Mouse (Mus musculus) erythroblast, adult 5-6 weeks (primary cell): ENCODE results near the gene Nfkbia. TPM values are rescaled to one million over a fixed set of nuclear protein-coding genes. Genes with fewer than 3 reads are reported as not detected.
A peak's percentile ranks its signal among the peaks of the same experiment; 100 is the strongest.

Experiments
- ATAC-seq: replicated peaks from 2 replicates; pipeline ENCODE4 v1.8.0; 2016; ENCODE audit warnings: moderate number of reproducible peaks, mild to moderate bottlenecking, moderate TSS enrichment, inconsistent platforms; ENCODE audit not compliant: poor library complexity, low FRiP score, severe bottlenecking
- total RNA-seq, 2 experiments: library from RNA; stranded (forward) in 1 of 2; stranded (reverse) in 1 of 2; fragments of 150-400 nt in 1 of 2; fragments of 200-764, 138-1000 nt in 1 of 2; gene quantifications; 2 replicates each; pipeline versions ENCODE4 v1.2.3 to v1.2.4; 2015 to 2017; ENCODE audit warnings: low replicate concordance in 2 of 2

Nfkbia gene
- total RNA-seq, 2 experiments from 2014 or later = 14.8 to 20.5 TPM

DNA sequence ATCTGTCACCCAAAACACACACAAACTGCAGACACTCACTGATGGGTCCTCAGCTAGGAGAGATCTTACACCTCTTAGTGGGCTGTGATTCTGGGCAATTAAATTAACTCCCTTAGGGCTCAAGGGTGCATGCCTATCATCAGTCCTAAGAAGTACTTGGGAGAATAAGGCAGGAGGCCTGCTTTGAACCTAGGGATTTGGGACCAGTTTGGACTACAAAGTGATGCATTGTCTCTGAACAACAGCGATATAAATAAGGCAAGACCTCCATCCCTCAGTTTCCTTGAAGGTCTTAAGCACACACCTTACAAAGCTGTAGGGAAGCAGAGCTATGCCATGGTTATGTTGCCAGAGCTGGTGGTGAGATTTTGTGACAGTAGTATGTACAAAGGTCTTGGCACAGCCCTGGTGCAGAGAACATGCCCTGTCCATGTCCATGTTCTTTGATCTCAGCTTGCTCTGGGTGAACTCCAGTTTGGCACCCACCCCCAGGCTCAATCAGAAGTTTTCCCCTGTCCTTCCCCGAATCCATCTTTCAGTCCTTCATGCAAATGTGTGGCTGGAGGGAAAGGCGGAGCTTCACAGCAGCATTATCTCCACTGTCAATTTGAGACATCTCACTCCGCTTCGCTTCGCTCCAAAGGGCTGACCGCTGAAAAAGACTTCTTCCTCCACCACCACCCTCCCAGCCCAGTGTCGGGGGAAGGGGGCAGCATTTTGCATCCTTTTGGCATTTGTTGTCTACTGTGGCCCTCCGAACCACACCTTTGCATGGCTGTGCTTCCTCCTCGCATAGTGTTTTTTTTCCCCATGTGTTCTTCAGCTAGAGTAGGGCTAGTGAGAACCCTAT is 24.9 kb downstream of the Nfkbia start:
- no peak for ATAC-seq

GRCm38 (mm10) chr12:55466816-55467215 is 25.6 kb downstream of the Nfkbia start:
- ATAC-seq = no peak

DNA sequence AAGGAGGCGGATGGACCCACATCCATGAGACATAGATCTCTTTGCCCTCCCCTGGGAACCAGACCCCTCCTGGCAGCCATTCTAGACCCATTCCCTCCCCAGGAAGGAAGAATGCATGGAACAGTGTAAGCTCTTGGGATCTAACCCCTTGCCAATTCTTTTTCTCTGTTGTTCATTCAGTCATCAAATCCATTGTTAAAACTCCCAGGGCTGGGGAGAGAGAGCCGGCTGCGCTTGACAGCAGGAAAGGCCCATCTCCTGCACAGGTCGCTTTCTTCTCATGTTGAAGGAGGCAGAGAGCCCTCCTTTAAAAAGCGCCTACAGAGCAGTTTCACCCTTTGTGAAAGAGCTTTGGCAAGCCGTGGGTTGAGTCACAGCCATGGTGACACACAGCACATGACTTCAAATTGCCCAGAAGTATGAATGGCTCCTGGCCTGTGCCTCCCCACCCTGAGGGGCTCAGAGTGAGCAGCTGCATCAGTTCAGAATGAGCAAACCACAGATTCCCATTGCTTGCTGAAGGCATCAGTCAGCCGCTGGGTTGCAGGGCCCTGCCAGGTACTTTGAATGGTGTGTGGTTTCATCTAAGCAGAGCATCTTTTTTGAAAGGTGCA is 26.3 kb downstream of the Nfkbia start:
- ATAC-seq = no peak

GRCm38 (mm10) chr12:55465401-55465983 is 27.0 kb downstream of the Nfkbia start:
- ATAC-seq = 0 out of 2 replicates have a peak, but pooled peaks have one; percentile 43

DNA sequence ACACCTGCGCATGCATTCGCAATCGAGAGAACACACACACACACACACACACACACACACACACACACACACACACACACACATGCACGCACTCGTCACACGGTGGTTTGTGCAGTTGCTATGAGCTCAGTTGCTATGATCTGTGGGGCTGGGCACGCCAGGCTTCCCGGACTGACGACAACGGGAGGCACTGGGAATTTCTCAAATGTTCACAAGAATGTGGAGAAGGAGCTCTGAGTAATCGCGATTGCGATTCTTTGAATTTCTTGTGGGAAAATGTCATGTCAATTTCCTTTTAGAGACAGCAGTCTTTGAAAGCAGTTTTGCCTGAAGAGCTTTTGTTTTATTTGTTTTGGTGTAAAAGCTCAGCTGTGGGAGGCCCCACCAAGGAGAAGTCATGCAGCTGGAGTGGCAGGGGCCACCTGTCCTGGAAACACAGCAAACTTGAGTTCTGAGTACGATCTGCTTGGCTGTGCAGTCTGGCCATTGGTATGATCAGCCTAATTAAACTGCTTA is 27.5 kb downstream of the Nfkbia start:
- no peak for ATAC-seq

- no peak for ATAC-seq
Observed at GRCm38 (mm10) chr12:55463992-55464845, 28.2 kb downstream of the Nfkbia start.

DNA sequence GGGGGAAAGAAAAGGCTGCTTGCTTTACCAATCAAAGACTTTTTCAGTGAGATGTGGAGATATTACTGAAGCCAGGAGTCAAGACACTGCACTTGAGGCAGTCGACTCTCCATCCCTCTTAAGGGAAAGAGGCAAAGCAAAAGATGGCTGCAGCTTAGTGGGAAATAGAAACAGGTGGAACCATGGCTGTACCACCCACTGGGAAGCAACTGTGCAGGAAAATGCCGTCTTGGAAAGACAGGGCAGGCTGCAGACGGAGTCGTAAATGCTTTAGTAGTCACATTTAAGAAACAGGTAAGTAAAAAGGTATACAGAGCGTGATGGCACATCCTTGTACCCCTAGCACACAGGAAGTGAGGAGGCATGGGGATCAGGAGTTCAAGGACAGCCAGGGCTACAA is 29.4 kb downstream of the Nfkbia start:
- no peak for ATAC-seq

GRCm38 (mm10) chr12:55462456-55462855 is 30.0 kb downstream of the Nfkbia start:
- no peak for ATAC-seq

DNA sequence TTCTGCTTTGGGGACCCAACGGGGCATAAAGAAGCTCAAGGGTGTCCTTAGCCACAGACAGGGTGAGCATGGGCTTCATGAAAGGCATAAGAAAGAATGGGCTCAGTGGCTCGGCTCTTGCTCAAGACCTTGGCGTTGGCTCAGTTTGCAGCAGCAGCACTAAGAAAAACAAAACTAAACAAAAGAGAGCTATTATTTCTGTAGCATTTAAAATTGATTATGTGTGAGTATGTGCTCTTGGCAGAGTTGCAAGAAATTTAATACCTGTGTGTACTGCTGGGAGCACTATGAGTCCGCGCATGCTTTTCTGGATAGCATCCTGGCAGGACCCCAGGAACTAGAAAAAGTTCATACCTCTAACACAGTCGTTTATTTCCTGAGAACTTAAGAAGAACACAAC is 30.7 kb downstream of the Nfkbia start:
- ATAC-seq = no peak

- no peak for ATAC-seq
Observed at GRCm38 (mm10) chr12:55460900-55461299, 31.5 kb downstream of the Nfkbia start.

DNA sequence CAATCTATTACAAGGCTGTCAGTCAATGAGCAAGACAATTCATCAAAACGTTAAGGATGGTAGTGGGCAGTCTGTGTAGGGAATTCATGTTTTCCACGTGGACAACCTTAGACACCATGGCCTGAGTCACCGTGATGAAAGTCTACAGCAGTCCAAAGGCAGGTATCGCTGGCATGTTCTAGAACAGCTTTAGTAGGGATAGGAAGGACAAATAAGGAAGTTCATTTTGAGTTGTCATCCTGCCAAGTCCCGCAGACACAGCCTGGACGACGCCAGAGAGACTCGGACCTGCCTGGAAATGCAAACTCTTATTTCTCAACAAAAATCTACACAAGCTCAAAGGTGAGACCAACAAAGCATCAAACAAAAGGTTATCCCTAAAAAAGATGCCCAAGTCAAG is 32.7 kb downstream of the Nfkbia start:
- no peak for ATAC-seq

- no peak for ATAC-seq
Observed at GRCm38 (mm10) chr12:55456893-55457292, 35.6 kb downstream of the Nfkbia start.

DNA sequence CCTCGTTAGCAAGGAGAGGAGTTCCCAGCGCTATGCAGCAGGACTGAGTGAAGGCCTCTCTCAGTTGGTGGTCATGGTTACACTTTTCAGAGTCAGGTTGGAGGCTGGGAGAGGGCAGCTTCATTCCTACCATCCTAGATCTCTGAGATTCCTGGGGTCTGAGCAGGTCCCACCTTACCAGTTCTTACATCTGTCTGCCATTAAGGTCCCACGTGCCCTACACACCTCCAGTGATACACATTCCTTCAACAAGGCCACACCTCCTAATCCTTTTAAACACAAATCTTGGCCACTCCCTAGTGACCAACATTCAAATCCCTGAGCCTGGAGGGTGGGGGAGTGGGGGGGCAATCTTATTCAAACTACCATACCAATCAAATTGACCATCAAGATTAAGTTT is 36.3 kb downstream of the Nfkbia start:
- ATAC-seq = no peak

GRCm38 (mm10) chr12:55455206-55455605 is 37.2 kb downstream of the Nfkbia start:
- no peak for ATAC-seq

- no peak for ATAC-seq
Observed at GRCm38 (mm10) chr12:55453924-55454323, 38.5 kb downstream of the Nfkbia start.

- ATAC-seq = no peak
Observed at GRCm38 (mm10) chr12:55452839-55453238, 39.6 kb downstream of the Nfkbia start.

- ATAC-seq = no peak
Observed at GRCm38 (mm10) chr12:55450421-55450820, 42.0 kb downstream of the Nfkbia start.

DNA sequence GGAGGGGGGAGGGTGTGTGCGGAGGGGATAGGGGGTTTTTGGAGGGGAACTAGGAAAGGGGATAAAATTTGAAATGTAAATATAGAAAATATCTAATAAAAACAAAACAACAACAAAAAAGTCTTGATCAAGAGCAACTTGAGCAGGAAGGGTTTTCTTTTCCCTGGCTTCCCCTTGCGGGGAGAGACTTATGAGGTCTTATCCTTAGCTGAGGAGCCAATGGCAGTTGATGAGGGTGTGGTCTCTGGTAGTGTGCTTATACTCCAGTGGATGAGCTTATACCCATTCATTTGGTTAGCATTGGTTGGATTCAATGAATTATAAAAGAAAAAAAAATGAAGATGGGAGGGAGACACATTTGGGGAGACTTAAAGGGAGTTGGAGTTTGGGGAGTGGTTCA is 43.4 kb downstream of the Nfkbia start:
- no peak for ATAC-seq

- ATAC-seq = no peak
Observed at GRCm38 (mm10) chr12:55448457-55448856, 44.0 kb downstream of the Nfkbia start.

GRCm38 (mm10) chr12:55447396-55447760 is 45.1 kb downstream of the Nfkbia start:
- ATAC-seq = no peak
